Mouse (Mus musculus) ES-Bruce4 (cell line): ENCODE results near the gene Dbx1.

ENCODE experiments used
- CTCF ChIP-seq: IDR thresholded peaks from one replicate; pipeline ENCODE4 v1.8.1; 2011; ENCODE audit warnings: low read depth, low read length
- EP300 ChIP-seq: IDR thresholded peaks from 2 replicates; pipeline ENCODE4 v1.6.1; 2011; ENCODE audit warnings: low read depth, low read length; ENCODE audit not compliant: insufficient read depth
- POLR2A ChIP-seq: IDR thresholded peaks from one replicate; pipeline ENCODE4 v1.8.1; 2011; ENCODE audit warnings: low read length; ENCODE audit not compliant: insufficient read depth

DNA sequence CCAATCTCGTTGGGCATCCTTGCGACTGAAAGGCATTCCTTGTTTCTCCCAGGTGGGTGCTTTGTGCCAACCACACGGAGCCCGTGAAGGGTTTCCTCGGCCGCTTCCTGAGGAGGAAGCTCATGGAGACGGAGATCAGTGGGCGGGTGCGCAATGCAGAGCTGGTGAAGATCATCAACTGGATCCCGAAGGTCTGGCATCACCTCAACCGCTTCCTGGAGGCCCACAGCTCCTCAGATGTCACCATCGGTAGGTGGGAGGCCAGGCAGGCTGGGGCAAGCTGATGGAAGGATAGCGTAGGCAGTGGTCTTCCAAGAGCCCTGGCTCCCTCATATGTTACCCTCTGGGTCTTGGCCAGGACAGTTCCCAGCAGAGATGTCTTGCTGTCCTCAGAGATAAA, 38.4 kb downstream of the Dbx1 start:
- no peak for TF ChIP-seq CTCF
- no peak for TF ChIP-seq EP300
- TF ChIP-seq POLR2A = no peak
